Mouse (Mus musculus) hindbrain, embryonic 15.5 days (tissue): ENCODE data around the gene Gm28048. TPM values are rescaled to one million over a fixed set of nuclear protein-coding genes. Genes with fewer than 3 reads are reported as not detected.

Source experiments
- ATAC-seq: fragments of 200-750 bp; cut with Nextera tagmentation; 2 replicates; pipeline ENCODE4 v1.8.0; 2017; ENCODE audit warnings: low read depth, moderate number of reproducible peaks, moderate TSS enrichment; ENCODE audit not compliant: low FRiP score
- H3K27ac ChIP-seq: fragments of 300-500 bp; sonication (generic); replicated peaks from 2 replicates; pipeline ENCODE4 v1.5.1; 2015; ENCODE audit warnings: mild to moderate bottlenecking, inconsistent platforms
- H3K27me3 ChIP-seq: fragments of 300-500 bp; sonication (generic); 2 replicates; pipeline ENCODE4 v1.6.1; 2015; ENCODE audit warnings: control low read depth, inconsistent platforms
- H3K36me3 ChIP-seq: fragments of 300-500 bp; sonication (generic); 2 replicates; pipeline ENCODE4 v1.6.1; 2015; ENCODE audit warnings: control low read depth, inconsistent platforms
- H3K4me1 ChIP-seq: fragments of 300-500 bp; sonication (generic); replicated peaks from 2 replicates; pipeline ENCODE4 v1.6.1; 2015; ENCODE audit warnings: control low read depth, inconsistent platforms
- H3K4me2 ChIP-seq: fragments of 300-500 bp; sonication (generic); 2 replicates; pipeline ENCODE4 v1.6.1; 2015; ENCODE audit warnings: moderate library complexity, mild to moderate bottlenecking, inconsistent platforms
- H3K4me3 ChIP-seq: fragments of 300-500 bp; sonication (generic); 2 replicates; pipeline ENCODE4 v1.5.1; 2015; ENCODE audit warnings: mild to moderate bottlenecking, inconsistent platforms
- H3K9ac ChIP-seq: fragments of 300-500 bp; sonication (generic); 2 replicates; pipeline ENCODE4 v1.6.1; 2015; ENCODE audit warnings: inconsistent platforms
- H3K9me3 ChIP-seq: fragments of 300-500 bp; sonication (generic); 2 replicates; pipeline ENCODE4 v1.6.1; 2016; ENCODE audit warnings: control low read depth, inconsistent platforms
- WGBS: fragments of 180-500 bp; shearing (Covaris S2); methylation state at CpG from one replicate; pipeline ENCODE4 v1.1.7; 2015; 5-methylcytosine and 5-hydroxymethylcytosine counted together
- polyA plus RNA-seq: library from polyadenylated mRNA; unstranded; fragments of >200 nt; fragmentation: Nextera tagmentation; extraction: Ambion mirVana; gene quantifications from 2 replicates; pipeline ENCODE4 v1.2.1, GENCODE M21; 2015

Gene Gm28048
- polyA plus RNA-seq: 3.7 and 3.9 TPM in 2 replicates

DNA sequence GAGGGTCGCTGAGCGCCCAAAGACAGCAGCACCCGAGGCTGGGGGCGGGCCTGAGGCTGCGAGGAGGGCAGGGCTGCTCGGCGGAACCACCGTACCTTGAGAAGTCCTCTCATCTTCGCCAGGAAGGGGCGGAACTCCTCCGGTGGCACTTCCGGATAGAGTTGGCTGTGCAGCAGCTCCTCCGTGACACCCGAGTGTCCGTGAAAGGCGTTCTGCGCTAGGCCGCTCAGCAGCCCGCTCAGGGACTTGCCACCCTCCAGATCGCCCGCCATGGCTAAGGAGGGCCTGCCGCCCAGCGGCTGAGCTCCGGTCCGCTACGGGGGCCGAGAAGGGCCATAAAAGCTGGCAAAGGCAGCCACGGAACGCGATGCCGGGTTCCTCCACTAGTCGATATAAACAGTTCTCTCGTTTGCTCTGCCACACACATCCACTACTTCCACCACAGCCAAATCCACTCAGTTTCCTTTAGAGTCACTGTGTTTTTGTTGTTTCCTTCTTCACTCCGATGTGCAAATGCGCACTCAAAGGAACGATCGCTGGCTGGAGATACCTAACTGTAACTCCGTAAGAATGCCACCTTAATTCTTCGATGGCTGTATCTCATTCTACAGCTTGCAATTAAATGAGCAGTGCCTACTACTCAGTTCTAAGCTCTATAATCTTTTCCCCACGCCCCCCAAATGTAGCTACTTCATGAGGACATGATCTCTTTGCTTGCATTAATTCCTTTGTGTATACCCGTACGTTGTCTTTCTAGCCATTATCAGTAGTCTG, at the start of gene Gm28048, which contains the start of gene Commd1:
Gm28048 (minus strand) TSS at position 107 of the 774 bp plus-strand sequence.
Commd1 (minus strand) TSS at position 399 of the 774 bp plus-strand sequence.
- Histone ChIP-seq H3K27ac (peak within 1 kb of the TSS; percentile 91), H3K4me1 (peaks cover 39% of the 10 kb centered on the region), H3K4me3 (peak within 1 kb of the TSS; percentile 57), H3K4me2 (peak within 1 kb of the TSS; percentile 62), H3K9me3 (no peaks in the 10 kb centered on the region), H3K9ac (peak within 1 kb of the TSS; percentile 64), H3K27me3 (no peaks in the 10 kb centered on the region), H3K36me3 (no peaks in the 10 kb centered on the region; the same call in 1 of the 2 replicates)
- WGBS: 2% methylated on average over 42 of the region's 42 CpGs
- peak; percentile 93 for ATAC-seq

DNA sequence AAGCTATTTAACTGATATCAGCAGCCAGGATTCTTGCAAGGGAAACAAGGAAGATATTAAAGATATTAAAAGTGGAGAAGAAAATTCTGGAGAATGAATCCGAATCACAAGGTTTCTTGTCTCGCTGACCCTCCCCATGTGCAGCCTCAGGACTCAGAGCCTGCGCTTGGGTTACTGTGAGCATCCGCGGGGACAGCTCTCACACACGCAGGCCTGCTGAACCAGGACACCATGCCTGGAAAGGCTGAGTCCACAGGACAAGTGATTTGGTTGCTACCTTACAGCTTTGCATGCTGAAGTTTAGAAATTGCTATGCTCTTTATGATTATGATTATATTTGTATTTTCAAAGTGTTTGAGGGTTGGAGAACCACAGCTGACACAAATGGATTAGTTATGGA, 47.5 kb upstream of the Gm28048 start:
- Histone ChIP-seq H3K9ac (no peak overlapping the region), H3K4me3 (no peak overlapping the region), H3K36me3 (no peaks in the 10 kb centered on the region), H3K4me1 (no peaks in the 10 kb centered on the region), H3K27ac (no peak overlapping the region), H3K9me3 (no peaks in the 10 kb centered on the region), H3K27me3 (no peaks in the 10 kb centered on the region), H3K4me2 (no peak overlapping the region)
- 85% methylated on average over 6 of the region's 6 CpGs for WGBS
- ATAC-seq: no peak

DNA sequence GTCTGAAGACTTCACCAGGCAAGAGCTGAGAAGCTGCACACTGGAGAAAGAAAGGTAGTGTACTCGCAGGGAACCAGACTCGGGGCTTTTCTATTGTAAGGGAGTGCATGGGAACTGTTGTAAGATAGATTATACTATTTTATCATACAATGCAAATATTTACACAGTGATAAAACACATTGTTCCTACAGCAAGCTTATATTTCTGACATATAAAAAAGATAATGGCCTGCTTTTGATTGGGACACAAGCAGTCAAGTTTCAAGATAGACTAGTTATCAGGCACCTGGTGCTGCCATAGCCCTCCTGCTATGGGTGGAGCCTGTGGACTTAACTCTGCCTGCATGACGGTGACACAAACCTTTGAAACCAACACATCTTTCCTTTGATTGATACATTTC, 47.1 kb upstream of the Gm28048 start:
- Histone ChIP-seq H3K4me2 (no peak overlapping the region), H3K4me1 (no peaks in the 10 kb centered on the region), H3K9ac (no peak overlapping the region), H3K27ac (no peak overlapping the region), H3K27me3 (no peaks in the 10 kb centered on the region), H3K9me3 (no peaks in the 10 kb centered on the region), H3K4me3 (no peak overlapping the region), H3K36me3 (no peaks in the 10 kb centered on the region)
- 69% methylated on average over 3 of the region's 3 CpGs for WGBS
- ATAC-seq: no peak

DNA sequence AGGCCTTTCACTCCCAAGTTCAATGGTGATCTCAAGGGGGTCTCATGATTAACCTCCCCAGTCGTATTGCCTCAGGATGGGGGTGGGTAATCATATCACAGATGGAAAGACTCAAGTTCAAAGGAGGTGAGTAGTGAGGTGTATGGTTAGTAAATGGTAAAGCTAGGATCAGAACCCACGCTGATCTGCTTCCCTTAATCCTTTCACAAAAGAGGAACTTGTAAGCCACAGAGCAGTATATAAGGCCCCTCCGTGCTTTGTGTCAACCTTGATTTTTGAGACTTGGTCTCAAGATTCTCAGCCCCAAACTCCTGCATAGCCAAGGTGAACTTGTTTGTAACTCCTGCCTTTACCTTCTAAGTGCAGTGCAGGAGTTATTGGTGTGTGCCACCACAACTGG, 42.3 kb upstream of the Gm28048 start:
- H3K36me3 ChIP-seq: no peaks in the 10 kb centered on the region
- H3K27me3 ChIP-seq: no peaks in the 10 kb centered on the region
- no peak overlapping the region for H3K4me2 ChIP-seq
- H3K27ac ChIP-seq: no peak overlapping the region
- WGBS: 84% methylated on average over 3 of the region's 3 CpGs
- H3K9ac ChIP-seq: no peak overlapping the region
- H3K4me3 ChIP-seq: no peak overlapping the region
- no peaks in the 10 kb centered on the region for H3K4me1 ChIP-seq
- no peaks in the 10 kb centered on the region for H3K9me3 ChIP-seq
- ATAC-seq: no peak

DNA sequence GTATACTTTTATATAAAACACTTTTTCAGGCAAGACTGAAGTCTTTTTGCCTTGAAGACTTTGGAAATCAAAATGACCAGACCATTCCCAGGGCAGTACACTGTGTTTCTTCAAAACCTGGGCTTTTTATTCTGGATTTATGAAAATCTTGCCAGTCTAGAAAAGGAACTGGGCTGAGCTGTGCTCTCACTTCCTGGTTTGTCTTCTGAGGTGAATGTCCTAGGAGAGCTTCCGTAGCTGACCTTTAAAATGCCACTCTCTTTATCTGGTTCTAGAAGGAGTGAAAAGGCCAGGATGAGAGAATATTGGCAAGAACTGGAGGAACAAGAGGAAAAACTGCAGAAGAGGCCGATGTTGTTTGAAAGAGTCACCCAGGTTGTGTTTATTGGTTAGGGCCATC, 41.3 kb upstream of the Gm28048 start:
- Histone ChIP-seq H3K9ac (no peak overlapping the region), H3K27ac (no peak overlapping the region), H3K4me2 (no peak overlapping the region), H3K27me3 (no peaks in the 10 kb centered on the region), H3K4me1 (no peaks in the 10 kb centered on the region), H3K4me3 (no peak overlapping the region), H3K9me3 (no peaks in the 10 kb centered on the region), H3K36me3 (no peaks in the 10 kb centered on the region)
- WGBS: 95% methylated on average over 2 of the region's 2 CpGs
- no peak for ATAC-seq

DNA sequence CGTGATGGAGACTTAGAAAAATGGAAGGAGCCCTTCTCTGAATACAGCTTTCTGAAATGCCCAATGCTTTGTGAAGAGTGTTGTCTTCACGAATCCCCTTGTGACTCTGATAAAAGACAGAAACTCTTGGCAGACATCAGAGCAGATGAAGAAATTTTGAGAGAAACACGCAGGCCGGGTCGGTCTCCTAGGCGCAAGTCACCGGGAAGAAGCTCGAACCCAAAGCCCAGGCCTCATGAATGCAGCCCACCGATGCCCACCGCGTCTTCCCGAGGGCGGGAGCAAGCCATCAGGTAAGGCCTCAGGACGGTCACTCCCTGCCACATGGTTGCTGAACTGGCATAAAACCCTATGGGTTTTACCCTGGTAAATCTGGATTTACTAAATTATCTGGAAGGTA, 39.0 kb upstream of the Gm28048 start:
- H3K27me3 ChIP-seq: no peaks in the 10 kb centered on the region
- no peak for ATAC-seq
- H3K4me3 ChIP-seq: no peak overlapping the region
- no peaks in the 10 kb centered on the region for H3K36me3 ChIP-seq
- no peak overlapping the region for H3K27ac ChIP-seq
- WGBS: 94% methylated on average over 14 of the region's 14 CpGs
- H3K4me2 ChIP-seq: no peak overlapping the region
- no peaks in the 10 kb centered on the region for H3K9me3 ChIP-seq
- H3K4me1 ChIP-seq: no peaks in the 10 kb centered on the region
- no peak overlapping the region for H3K9ac ChIP-seq

DNA sequence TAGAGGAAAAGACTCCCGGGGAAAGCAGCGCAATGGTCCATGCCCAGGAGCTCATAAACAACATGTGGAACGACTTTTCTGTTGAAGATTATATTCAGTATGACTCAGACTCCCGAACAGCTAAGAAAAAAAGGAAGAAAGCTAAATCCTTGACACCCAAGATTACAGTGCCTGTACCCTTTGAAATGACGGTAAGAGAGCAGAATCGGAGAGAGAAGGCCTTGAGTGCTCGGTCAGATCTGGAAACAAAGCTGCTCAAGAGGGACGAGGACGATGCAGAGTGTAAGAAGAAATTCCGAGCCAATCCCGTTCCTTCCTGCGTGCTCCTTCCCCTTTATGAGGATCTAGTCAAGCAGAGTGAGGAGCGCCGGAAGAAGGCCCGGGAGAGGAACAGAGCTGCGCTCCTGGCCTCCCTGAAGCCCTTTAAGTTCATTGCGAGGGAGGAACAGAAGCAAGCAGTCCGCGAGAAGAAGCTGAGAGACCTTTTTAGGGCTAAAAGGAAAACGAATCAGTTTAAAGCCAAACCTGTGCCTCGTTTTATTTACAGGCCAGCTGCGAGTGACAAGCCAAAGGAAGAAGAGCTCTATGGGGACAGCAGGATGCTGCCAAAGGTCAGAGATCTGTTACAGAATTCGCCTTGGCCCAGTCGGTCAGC, 38.4 kb upstream of the Gm28048 start:
- Histone ChIP-seq H3K4me2 (no peak overlapping the region), H3K27me3 (no peaks in the 10 kb centered on the region), H3K4me1 (no peaks in the 10 kb centered on the region), H3K9me3 (no peaks in the 10 kb centered on the region), H3K4me3 (no peak overlapping the region), H3K27ac (no peak overlapping the region), H3K36me3 (no peaks in the 10 kb centered on the region), H3K9ac (no peak overlapping the region)
- 74% methylated on average over 24 of the region's 24 CpGs for WGBS
- no peak for ATAC-seq

DNA sequence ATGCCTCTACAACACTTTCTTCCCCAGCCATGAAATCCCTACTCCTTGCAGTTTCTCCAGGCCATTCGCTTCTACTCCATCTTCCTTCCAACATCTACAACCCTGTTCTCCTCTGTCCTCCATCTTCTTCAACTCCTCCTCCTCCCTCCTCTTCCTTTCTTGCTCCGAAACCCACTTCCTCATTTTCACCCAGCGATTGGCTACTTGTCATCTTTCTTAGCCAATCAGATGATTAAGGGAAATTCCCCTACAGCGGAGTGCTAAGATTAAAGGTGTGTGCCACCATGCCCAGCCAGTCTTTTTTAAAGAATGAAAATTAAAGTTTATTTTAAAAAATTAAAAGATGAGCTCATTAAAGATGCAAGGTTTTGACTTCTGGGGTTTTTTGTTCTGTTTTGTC, 36.1 kb upstream of the Gm28048 start:
- H3K4me3 ChIP-seq: no peak overlapping the region
- no peak overlapping the region for H3K4me2 ChIP-seq
- H3K27ac ChIP-seq: no peak overlapping the region
- 97% methylated on average over 4 of the region's 4 CpGs for WGBS
- H3K36me3 ChIP-seq: no peaks in the 10 kb centered on the region
- no peak overlapping the region for H3K9ac ChIP-seq
- no peak for ATAC-seq
- no peaks in the 10 kb centered on the region for H3K9me3 ChIP-seq
- no peaks in the 10 kb centered on the region for H3K4me1 ChIP-seq
- H3K27me3 ChIP-seq: no peaks in the 10 kb centered on the region; the same call in 1 of the 2 replicates

DNA sequence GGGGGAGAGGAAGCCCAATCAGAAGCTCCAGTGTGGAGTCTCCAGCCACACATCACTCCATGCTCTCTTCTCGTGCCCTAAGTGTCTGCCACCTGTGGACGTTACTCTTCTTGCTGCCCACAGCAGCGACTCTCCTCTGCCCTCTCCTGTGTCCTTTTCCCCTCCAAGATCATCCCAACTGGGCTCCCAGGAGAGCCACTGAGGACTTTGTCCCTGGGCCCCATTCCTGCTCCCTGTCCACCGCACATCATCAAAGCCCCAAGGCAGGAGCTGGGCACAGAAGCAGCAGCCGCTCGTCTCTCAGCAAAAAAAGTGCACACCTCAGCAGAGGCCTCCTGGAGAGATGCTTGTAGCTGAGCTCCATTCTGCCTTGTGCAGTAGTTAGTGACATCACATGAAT, 33.1 kb upstream of the Gm28048 start:
- 83% methylated on average over 6 of the region's 6 CpGs for WGBS
- Histone ChIP-seq H3K36me3 (no peaks in the 10 kb centered on the region), H3K9ac (no peak overlapping the region), H3K9me3 (no peaks in the 10 kb centered on the region), H3K4me2 (no peak overlapping the region), H3K27me3 (no peaks in the 10 kb centered on the region; the same call in 1 of the 2 replicates), H3K4me1 (no peaks in the 10 kb centered on the region), H3K27ac (no peak overlapping the region), H3K4me3 (no peak overlapping the region)
- no peak for ATAC-seq

DNA sequence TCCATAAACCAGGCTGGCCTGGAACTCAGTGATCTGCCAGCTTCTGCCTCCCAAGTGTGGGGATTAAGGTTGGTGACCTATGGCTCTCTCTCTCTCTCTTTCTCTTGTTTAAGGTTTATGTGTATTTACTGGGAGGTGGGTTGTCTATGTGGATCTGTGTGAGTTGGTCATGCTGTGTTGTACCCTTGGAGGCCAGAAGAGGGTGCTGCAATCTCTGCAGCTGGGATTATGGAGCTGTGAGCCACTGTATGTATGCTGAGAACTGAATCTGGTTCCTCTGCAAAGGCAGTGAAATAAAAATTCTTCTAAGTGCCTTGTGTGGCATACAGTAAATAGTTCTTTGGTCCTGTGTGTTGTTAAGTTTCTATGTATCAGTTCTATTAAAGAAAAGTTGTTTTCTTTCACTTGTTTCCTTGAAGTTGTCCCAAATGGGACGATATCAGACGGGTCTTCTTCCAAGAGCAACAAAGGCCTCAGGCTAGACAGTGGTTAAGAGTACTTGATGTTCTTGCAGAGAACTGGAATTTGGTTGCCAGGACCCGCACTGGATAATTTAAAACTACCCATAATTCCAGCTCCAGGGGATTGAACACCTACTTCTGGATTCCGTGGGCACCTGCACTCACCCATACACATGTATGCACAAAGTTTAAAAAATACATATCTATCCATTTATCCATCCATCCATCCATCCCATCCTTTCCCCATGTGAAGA, 31.8 kb upstream of the Gm28048 start:
- no peak overlapping the region for H3K4me3 ChIP-seq
- H3K9me3 ChIP-seq: no peaks in the 10 kb centered on the region
- no peak overlapping the region for H3K27ac ChIP-seq
- ATAC-seq: no peak
- no peaks in the 10 kb centered on the region; the same call in 1 of the 2 replicates for H3K4me1 ChIP-seq
- no peaks in the 10 kb centered on the region; the same call in 1 of the 2 replicates for H3K27me3 ChIP-seq
- H3K36me3 ChIP-seq: no peaks in the 10 kb centered on the region
- no peak overlapping the region for H3K4me2 ChIP-seq
- no peak overlapping the region for H3K9ac ChIP-seq
- WGBS: 90% methylated on average over 4 of the region's 4 CpGs

DNA sequence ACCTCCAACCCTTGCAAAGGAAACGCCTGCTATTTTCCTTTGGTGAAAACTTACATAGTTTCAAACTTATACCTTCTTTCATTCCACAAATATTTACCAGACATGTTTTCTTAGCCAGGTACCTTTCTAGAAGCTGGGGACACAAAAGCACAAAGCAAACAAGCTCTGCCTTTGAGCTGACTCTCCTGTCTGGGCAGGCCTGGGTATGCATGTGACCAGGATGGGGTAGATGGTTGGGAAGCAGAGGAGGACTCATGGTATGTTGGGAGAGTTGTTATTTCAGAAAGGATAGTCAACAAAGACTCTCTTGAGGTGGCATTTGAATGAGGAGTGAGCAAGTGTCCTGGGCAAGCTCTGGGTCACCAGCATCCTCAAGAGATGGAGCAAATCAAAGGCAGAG, 31.2 kb upstream of the Gm28048 start:
- Histone ChIP-seq H3K9ac (no peak overlapping the region), H3K4me1 (no peaks in the 10 kb centered on the region; the same call in 1 of the 2 replicates), H3K4me3 (no peak overlapping the region), H3K4me2 (no peak overlapping the region), H3K36me3 (no peaks in the 10 kb centered on the region), H3K27me3 (no peaks in the 10 kb centered on the region; the same call in 1 of the 2 replicates), H3K27ac (no peak overlapping the region), H3K9me3 (no peaks in the 10 kb centered on the region)
- WGBS: 82% methylated on average over 1 of the region's 1 CpGs
- no peak for ATAC-seq

DNA sequence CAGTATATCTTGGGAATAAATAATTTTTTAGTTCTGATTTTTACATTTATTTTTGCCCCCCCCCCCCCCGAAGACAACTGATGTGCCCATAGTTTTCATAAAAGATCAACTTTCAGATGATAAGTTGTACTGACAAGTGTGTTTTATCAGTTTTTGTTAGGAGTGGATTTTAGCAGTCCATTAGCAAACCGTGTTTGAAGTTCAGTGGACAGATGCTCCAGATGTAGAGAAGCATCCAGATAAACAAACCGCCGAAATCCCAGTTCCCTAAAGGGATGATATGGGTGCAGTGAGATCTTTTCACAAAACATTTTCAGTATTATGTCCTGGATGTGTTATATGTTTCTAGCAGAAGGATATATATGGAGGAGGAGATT, 26.9 kb upstream of the Gm28048 start:
- Histone ChIP-seq H3K9me3 (no peaks in the 10 kb centered on the region), H3K27ac (peak overlapping the region; percentile 96), H3K9ac (peak overlapping the region; percentile 76; the same call in 1 of the 2 replicates), H3K36me3 (peaks cover 7% of the 10 kb centered on the region), H3K4me2 (peak overlapping the region; percentile 80), H3K4me3 (peak overlapping the region; percentile 59), H3K4me1 (peaks cover 7% of the 10 kb centered on the region; the same call in 1 of the 2 replicates), H3K27me3 (no peaks in the 10 kb centered on the region; the same call in 1 of the 2 replicates)
- WGBS: 32% methylated on average over 4 of the region's 4 CpGs
- no peak for ATAC-seq
